Mouse (Mus musculus): Measurements from ENCODE around the gene Klc3.

DNA sequence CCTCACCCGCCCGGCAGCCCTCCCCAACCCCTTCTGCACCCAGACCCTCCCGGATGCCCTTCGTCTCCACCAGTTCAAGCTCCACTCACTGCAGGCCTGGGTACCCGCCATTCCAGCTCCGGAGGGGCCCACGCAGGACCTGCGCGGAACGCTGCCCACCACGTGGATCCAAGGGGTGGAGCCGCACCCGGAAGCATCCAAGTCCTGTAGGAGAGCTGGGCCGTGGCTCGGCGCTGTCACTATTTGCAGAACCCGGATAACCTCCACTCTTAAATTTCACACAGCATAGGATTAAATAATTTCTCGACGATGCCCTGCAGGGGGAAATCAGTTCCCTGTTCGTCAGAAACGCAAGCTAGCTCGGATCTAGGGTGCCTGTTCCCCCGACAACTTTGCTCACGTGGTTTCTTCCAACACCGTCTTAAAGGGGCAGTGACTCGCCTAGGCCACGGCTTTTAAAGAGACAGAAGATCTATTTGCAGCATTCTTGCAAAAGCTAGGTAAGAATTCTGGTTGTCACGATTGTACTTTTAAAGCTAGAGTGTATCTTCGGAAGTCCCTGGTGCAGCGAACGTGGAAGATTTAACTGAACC is 44.5 kb downstream of the Klc3 start, which contains the start of the genes Cd3eap and Ppp1r13l:
- TF ChIP-seq CTCF (IDR thresholded peaks at IDR 0.05; ENCODE audit: extremely low read depth, insufficient read depth, insufficient read length, insufficient replicate concordance) (no peak), POLR2A (IDR thresholded peaks at IDR 0.05; ENCODE audit: low read depth, low read length) (no peak)
